Mouse (Mus musculus) hindbrain, postnatal 0 days (tissue): ENCODE data around the gene Tnfrsf1b. TPM values are rescaled to one million over a fixed set of nuclear protein-coding genes. Genes with fewer than 3 reads are reported as not detected.
A peak's percentile ranks its signal among the peaks of the same experiment; 100 is the strongest.

ENCODE experiments used
- ATAC-seq: fragments of 200-750 bp; cut with Nextera tagmentation; 2 replicates; pipeline ENCODE4 v1.8.0; 2017; ENCODE audit warnings: mild to moderate bottlenecking, moderate TSS enrichment, moderate library complexity
- DNase-seq: peaks from one replicate; pipeline ENCODE4 v3.0.0-alpha.2; 2015; ENCODE audit warnings: low spot score
- H3K27ac ChIP-seq: fragments of 300-500 bp; sonication (generic); 2 replicates; pipeline ENCODE4 v1.5.1; 2014; ENCODE audit warnings: mild to moderate bottlenecking
- H3K27me3 ChIP-seq: fragments of 300-500 bp; sonication (generic); 2 replicates; pipeline ENCODE4 v1.6.1; 2014; ENCODE audit warnings: low read length, mixed read lengths; ENCODE audit not compliant: insufficient read depth
- H3K36me3 ChIP-seq: fragments of 300-500 bp; sonication (generic); 2 replicates; pipeline ENCODE4 v1.6.1; 2014; ENCODE audit warnings: low read length, mixed read lengths; ENCODE audit not compliant: insufficient read depth
- H3K4me1 ChIP-seq: fragments of 300-500 bp; sonication (generic); 2 replicates; pipeline ENCODE4 v1.6.1; 2014; ENCODE audit warnings: antibody characterized with exemption, low read length, mixed read lengths; ENCODE audit not compliant: insufficient read depth
- H3K4me2 ChIP-seq: fragments of 300-500 bp; sonication (generic); 2 replicates; pipeline ENCODE4 v1.6.1; 2014; ENCODE audit warnings: low read depth, mild to moderate bottlenecking, low read length, moderate library complexity, mixed read lengths
- H3K4me3 ChIP-seq: fragments of 300-500 bp; sonication (generic); 2 replicates; pipeline ENCODE4 v1.5.1; 2014; ENCODE audit warnings: low read length
- H3K9ac ChIP-seq: fragments of 300-500 bp; sonication (generic); replicated peaks from 2 replicates; pipeline ENCODE4 v1.6.1; 2014; ENCODE audit warnings: mild to moderate bottlenecking, low read length, moderate library complexity, mixed read lengths
- H3K9me3 ChIP-seq: fragments of 300-500 bp; sonication (generic); 2 replicates; pipeline ENCODE4 v1.6.1; 2016; ENCODE audit warnings: low read length, mixed read lengths
- CTCF ChIP-seq: IDR thresholded peaks from 2 replicates; pipeline ENCODE4 v1.5.1; 2016; ENCODE audit warnings: antibody characterized with exemption, control low read depth, low read depth
- WGBS: fragments of 180-500 bp; shearing (Covaris S2); extraction: QIAGEN DNeasy Blood & Tissue Kit; methylation state at CpG from one replicate; pipeline ENCODE4 v1.1.7; 2014; 5-methylcytosine and 5-hydroxymethylcytosine counted together
- polyA plus RNA-seq: library from polyadenylated mRNA; unstranded; fragments of >200 nt; fragmentation: Nextera tagmentation; extraction: Ambion mirVana; gene quantifications from 2 replicates; pipeline ENCODE4 v1.2.1, GENCODE M21; 2015
- total RNA-seq: library from RNA; depleted of rRNA; stranded (reverse); fragments of >200 nt; gene quantifications from 2 replicates; pipeline ENCODE4 v1.2.3, GENCODE M21; 2014; rRNA removed

The Tnfrsf1b gene
- total RNA-seq: 7.3 and 36.8 TPM in 2 replicates
- polyA plus RNA-seq: 2.5 and 2.9 TPM in 2 replicates

- no peaks in the 10 kb centered on the region for H3K36me3 ChIP-seq
- ATAC-seq (peak; percentile 78), DNase-seq (peak; percentile 33)
- no peak for TF ChIP-seq CTCF
- 0 out of 2 replicates have a peak, but pooled peaks cover 5% of the 10 kb centered on the region for H3K27me3 ChIP-seq
- H3K4me1 ChIP-seq: peaks cover 8% of the 10 kb centered on the region; the same call in 1 of the 2 replicates
- H3K4me3 ChIP-seq: peak within 1 kb of the TSS; percentile 46
- H3K9ac ChIP-seq: peak within 1 kb of the TSS; percentile 55
- WGBS: 2% methylated on average over 46 of the region's 47 CpGs
- peak within 1 kb of the TSS; percentile 73 for H3K4me2 ChIP-seq
- H3K27ac ChIP-seq: no peak within 1 kb of the TSS
- no peaks in the 10 kb centered on the region for H3K9me3 ChIP-seq
Observed at GRCm38 (mm10) chr4:145246173-145247011, at the start of gene Tnfrsf1b. Gene Tnfrsf1b (minus strand): TSS chr4:145246870.

DNA sequence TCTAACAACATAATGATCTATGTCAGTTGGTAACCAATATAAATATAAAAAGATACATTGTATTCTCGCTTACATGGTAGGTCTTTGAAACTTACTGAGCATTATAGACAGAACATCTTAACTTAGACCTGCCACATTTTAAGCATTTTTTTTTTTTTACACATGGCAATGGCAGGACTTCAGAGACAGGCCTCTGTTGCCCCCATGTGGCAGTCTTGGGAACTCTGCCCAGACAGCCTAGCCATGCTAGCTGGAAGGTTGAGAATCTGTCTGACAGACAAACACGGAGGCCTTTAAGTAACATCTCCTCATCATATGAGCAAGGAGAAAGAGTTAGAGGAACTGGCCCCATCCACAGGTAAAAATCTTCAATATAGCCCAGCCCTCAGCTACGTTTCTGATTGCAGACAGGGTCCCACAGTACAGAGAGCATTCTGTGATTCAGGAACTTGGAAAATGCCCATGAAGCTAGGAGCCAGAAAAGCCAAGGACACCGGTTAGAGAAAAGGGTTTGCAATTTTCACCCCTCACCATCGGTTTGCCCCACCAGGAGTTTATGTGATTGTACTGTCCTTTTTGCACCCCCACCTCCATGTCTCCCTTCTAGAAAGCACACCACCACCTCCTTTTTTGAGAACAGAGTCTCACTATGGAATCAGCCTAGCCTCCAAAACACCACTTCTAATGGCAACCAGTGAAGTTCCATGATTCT, 49.1 kb upstream of the Tnfrsf1b start:
- H3K9me3 ChIP-seq: no peaks in the 10 kb centered on the region
- H3K36me3 ChIP-seq: no peaks in the 10 kb centered on the region
- no peaks in the 10 kb centered on the region for H3K4me1 ChIP-seq
- no peaks in the 10 kb centered on the region for H3K27me3 ChIP-seq
- H3K27ac ChIP-seq: no peak overlapping the region
- no peak overlapping the region for H3K4me2 ChIP-seq
- no peak overlapping the region for H3K9ac ChIP-seq
- DNase-seq (peak; percentile 82), ATAC-seq (peak; percentile 74)
- 56% methylated on average over 5 of the region's 5 CpGs for WGBS
- no peak overlapping the region for H3K4me3 ChIP-seq
- TF ChIP-seq CTCF: peak; percentile 85

GRCm38 (mm10) chr4:145294588-145294987, 47.9 kb upstream of the Tnfrsf1b start:
- DNase-seq: no peak
- Histone ChIP-seq H3K9ac (no peak overlapping the region), H3K27ac (no peak overlapping the region), H3K4me1 (no peaks in the 10 kb centered on the region), H3K27me3 (no peaks in the 10 kb centered on the region), H3K9me3 (no peaks in the 10 kb centered on the region), H3K4me3 (no peak overlapping the region), H3K4me2 (no peak overlapping the region), H3K36me3 (no peaks in the 10 kb centered on the region)
- TF ChIP-seq CTCF: no peak
- ATAC-seq: no peak
- WGBS: 87% methylated on average over 5 of the region's 5 CpGs

DNA sequence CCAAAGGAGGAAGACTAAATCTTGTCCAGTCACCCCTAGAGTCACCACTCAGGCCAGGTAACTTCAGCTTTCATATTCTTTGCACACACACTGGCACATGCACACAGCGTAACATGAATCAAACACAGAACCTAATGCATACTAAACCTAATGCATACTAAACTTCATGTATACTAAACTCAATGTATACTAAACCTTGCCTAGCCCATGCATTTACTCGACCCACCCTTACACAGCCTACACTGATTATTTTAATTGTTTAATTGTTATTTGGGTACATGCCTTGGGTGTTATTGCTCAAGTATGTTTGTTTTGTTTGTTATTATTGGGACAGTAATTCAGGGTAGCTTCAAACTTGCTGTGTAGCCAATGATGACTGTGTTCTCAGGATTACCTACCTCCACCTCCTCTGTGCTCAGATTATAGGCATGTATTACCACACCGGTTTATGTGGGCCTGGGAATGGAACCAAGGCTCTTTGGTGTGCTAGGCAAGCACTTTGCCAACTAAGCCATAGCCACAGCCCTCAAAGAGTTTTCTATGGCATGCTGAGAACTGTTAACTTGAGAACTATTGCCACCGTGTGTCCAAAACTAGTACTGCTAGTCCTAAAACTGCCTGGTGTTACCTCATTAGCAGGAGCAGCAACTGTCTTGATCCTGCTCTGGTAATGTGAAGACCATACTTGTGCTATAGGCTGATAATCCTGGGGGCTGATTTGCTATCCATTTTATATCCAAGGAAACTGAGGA, 39.9 kb upstream of the Tnfrsf1b start:
- TF ChIP-seq CTCF: peak; percentile 91
- Histone ChIP-seq H3K9ac (no peak overlapping the region), H3K4me2 (no peak overlapping the region), H3K4me1 (no peaks in the 10 kb centered on the region), H3K9me3 (no peaks in the 10 kb centered on the region), H3K27ac (no peak overlapping the region), H3K27me3 (no peaks in the 10 kb centered on the region), H3K36me3 (no peaks in the 10 kb centered on the region), H3K4me3 (no peak overlapping the region)
- DNase-seq: peak; percentile 91
- whole genome bisulfite sequencing: 45% methylated on average over 4 of the region's 4 CpGs
- ATAC-seq: peak; percentile 86

DNA sequence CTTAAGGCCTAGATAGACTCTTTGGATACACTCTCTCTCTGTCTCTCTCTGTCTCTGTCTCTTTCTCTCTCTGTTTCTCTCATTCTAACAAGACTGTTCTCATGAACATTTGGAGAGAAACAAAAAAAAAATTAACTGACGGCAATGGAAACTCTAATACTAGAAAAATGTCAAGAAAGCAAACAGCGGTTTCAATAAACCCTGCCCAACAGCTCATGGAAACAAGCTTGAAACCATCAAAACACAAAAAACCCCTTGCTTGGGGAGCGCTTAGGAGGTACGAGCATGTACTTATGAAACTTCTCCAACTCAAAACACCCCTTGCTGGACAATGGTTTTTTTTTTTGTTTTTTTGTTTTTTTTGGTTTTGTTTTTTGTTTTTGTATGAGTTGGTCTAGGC, 38.0 kb upstream of the Tnfrsf1b start:
- Histone ChIP-seq H3K4me2 (no peak overlapping the region), H3K4me1 (no peaks in the 10 kb centered on the region), H3K9me3 (no peaks in the 10 kb centered on the region), H3K36me3 (no peaks in the 10 kb centered on the region), H3K4me3 (no peak overlapping the region), H3K27me3 (no peaks in the 10 kb centered on the region), H3K9ac (no peak overlapping the region), H3K27ac (no peak overlapping the region)
- DNase-seq (no peak), ATAC-seq (no peak)
- WGBS: 94% methylated on average over 4 of the region's 4 CpGs
- no peak for TF ChIP-seq CTCF

DNA sequence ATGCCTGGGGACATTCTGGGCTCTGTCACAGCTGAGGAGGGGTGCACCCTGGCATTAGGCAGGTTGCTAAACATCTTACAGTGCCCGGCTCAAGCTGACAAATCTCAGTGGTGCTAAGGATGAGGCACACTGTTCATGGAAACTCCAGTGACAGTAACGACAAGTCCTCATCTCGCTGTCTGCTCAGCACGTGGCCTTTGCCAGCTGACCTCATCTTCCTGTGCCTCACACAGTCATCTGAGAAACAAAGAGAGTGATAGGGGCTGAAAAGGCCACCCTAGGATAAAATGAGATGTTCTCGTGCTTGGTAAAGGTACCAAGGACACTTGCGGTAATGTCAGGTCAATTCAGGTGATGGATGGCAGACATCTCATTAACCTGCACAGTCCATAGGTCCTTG, 36.8 kb upstream of the Tnfrsf1b start:
- no peak for TF ChIP-seq CTCF
- DNase-seq: no peak
- Histone ChIP-seq H3K36me3 (no peaks in the 10 kb centered on the region), H3K9me3 (no peaks in the 10 kb centered on the region), H3K9ac (no peak overlapping the region), H3K4me2 (no peak overlapping the region), H3K27ac (no peak overlapping the region), H3K4me3 (no peak overlapping the region), H3K27me3 (no peaks in the 10 kb centered on the region), H3K4me1 (no peaks in the 10 kb centered on the region)
- no peak for ATAC-seq
- WGBS: 66% methylated on average over 6 of the region's 6 CpGs
